Mouse (Mus musculus) ovary, adult 18-20 months (tissue): ENCODE data around the gene Mms22l.
"Not testable (repeated sequence)": the region's sequence is repeated elsewhere in the genome, so short reads cannot be mapped to it uniquely, and the experiment has no call there.

ENCODE experiments used
- DNase-seq: peaks from one replicate; pipeline ENCODE4 v3.0.0; 2022; ENCODE audit warnings: low spot score, mixed read lengths

Mms22l gene

GRCm38 (mm10) chr4:24620440-24620839 lies 124.2 kb downstream of the Mms22l start:
- DNase-seq = no peak

GRCm38 (mm10) chr4:24621422-24622187 lies 125.4 kb downstream of the Mms22l start:
- DNase-seq = no peak

DNA sequence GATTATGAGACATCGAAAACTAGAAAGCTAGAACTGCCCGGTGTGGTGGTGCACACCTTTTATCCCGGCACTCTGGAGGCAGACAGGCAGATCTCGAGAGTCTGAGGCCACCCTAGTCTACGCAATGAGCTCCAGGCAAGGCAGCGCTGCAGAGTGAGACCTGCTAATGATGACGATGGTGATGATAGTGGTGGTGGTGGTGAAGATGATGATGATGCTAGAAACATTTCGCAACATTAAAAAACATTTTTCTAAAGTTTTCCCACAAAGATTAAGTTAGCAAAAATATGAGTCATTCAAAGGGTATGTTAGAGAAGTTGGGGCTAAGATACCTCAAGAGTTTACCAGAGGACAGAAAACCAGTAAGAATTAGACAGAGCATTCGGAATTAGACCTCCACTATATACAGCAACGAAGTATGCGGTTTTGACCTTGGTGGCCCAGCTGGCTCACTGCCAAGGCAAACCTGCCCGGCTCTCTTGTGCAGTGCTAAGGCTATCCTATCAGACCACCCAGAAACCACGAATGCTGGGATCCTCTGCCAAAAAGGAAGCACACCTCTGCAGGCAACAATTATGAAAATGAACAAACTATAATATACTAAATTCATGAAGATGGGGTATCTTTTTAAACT lies 129.8 kb downstream of the Mms22l start:
- peak; percentile 39 for DNase-seq

DNA sequence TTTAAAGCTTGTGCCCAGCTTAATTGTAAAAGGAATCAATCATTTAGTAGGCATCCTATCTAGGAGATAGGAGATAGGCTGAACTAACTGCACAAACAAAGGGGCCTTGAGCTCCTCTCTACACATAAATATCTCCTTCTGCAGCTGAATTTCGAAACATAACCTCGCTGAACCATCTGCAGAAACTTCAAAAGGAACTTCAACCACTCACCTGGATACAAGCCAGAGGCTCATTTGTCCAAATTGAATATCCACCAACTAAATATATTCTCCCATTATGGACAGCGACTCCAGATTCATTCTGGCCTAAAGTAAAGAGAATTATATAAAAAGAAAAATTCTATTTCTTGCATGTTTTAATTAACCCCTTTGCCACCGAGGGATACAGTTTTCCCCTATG lies 130.4 kb downstream of the Mms22l start:
- peak; percentile 41 for DNase-seq

DNA sequence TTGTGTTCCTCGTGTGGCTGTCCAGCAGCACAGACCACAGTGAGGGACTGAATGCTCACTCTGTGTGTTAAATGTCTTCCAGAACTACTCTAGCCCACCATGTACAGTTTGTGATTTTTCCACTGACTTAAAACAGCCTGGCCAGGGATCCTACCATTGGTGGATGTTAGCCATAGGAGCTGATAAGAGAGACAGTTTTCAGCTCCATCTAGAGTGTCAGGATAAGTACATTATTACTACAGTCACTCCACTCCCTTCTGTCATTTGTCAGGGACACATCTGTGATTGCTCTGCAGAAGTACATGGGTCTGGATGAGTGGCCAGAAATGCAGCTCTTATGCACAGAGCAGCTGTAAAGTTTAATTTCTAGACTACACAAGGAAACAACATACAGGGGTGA lies 131.6 kb downstream of the Mms22l start:
- DNase-seq = no peak

GRCm38 (mm10) chr4:24630430-24630829 lies 134.2 kb downstream of the Mms22l start:
- no peak for DNase-seq

GRCm38 (mm10) chr4:24631177-24631911 lies 135.1 kb downstream of the Mms22l start:
- no peak for DNase-seq

- no peak for DNase-seq
Observed at GRCm38 (mm10) chr4:24642306-24642705, 146.1 kb downstream of the Mms22l start.

DNA sequence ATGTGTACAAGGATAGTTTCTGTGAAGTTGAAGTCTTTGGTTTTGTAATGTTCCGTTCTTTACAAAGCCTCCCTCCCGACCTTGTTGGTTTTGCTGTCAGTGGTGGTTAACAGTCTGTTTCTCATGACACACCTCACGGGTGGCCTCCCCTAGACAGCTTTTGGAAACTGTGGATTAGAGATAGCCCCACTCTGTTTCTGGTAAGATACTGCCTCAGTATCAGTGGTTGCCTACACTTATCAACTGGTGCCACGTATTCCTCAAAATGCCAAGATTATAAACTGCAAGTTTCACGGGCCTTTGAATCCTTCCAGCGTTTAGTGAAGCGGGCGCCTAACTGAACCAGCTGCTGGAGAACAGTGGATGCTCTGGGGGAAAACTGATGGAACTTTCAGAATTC lies 148.5 kb downstream of the Mms22l start:
- DNase-seq = not testable (repeated sequence)
